8 mouse cellular contexts compared by ENCODE assay signal in the genomic region with DNA sequence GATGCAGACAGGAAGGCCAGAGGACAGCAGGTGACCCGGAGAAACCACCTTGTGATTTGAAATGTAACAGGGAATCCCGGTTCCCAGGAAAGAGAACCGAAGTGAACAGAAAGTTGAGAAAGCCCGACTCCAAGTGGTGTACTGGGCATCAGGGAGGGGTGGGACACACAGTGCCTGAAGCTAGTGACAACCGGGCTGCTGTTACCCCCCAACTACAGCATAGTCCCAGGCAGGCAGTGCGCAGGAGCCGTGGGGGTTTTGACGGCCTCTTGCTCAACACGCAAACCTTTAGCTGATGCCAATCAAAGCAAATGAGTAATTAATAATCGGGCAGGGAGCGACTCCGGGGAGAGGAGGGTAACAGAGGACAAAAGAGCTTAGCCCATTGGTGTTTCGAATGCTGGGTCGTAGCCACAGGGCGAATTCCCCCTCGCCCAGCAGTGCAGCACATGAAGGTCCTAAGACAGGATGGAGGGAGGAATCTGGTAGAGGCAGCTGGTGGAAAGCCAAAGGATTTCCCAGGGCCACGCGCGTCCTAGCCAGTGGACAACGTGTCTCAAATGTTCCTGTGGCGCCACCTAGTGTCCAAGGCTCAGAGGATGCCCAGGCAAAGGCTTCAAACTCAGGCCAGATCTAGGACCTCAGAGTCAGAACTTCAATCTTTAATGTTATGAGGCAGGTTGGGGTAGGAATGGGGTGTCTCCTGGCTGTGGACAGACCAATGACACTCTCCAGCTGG.
DNase-seq lines count a peak whose midpoint lies in the region; ATAC-seq and TF ChIP-seq lines count a peak whose summit lies in the region.

No protein-coding gene starts in this region.

- H3K4me1 ChIP-seq in ES-E14 (ENCODE audit: control insufficient read depth in 2 of 2, insufficient read depth in 2 of 2, low read length in 2 of 2, poor library complexity in 1 of 2), result peaks cover 2 to 7% of the 10 kb centered on the region in 2 experiments; a peak in 2 of 4 replicates
- H3K4me1 ChIP-seq in forebrain, embryonic 16.5 days (replicated peaks; ENCODE audit: control insufficient read depth, insufficient read depth, low read length), result peaks cover 24% of the 10 kb centered on the region
- H3K4me1 ChIP-seq in olfactory bulb, adult 2 months (ENCODE audit: control insufficient read depth, insufficient read depth, low read length), result peaks cover 5% of the 10 kb centered on the region; the same call in 1 of the 2 replicates

- 0 out of 2 replicates have a peak overlapping the region, but pooled peaks have one; percentile 28 for H3K9ac ChIP-seq in ES-E14 (ENCODE audit: insufficient read depth, low read depth, low read length, poor library complexity, severe bottlenecking)
- peak overlapping the region; percentile 63 for H3K9ac ChIP-seq in forebrain, embryonic 16.5 days (replicated peaks; ENCODE audit: low read depth, low read length)

- peak overlapping the region; percentile 71 for H3K4me2 ChIP-seq in forebrain, embryonic 16.5 days (ENCODE audit: low read length)

- DNase-seq in ES-E14 (ENCODE audit: low read depth, low spot score), result peak; percentile 72
- peak; percentile 69 to 70 for DNase-seq in cerebellum, adult 18-20 months
- peak; percentile 81 to 86 for DNase-seq in heart, postnatal 36 days
- DNase-seq in layer of hippocampus, adult 18-20 months (ENCODE audit: low spot score in 2 of 2), result peak; percentile 83 to 93
- peak; percentile 76 to 82 for DNase-seq in lung, adult 18-20 months
- peak; percentile 25 to 41 for DNase-seq in thymus, adult 18-20 months

- in situ Hi-C loops in ES-E14 (cut with MboI; ENCODE audit: low sequenced_read_pairs in 2 of 2, unreplicated experiment in 2 of 2), result no loop called here

- peak; percentile 77 for ATAC-seq in forebrain, embryonic 16.5 days

- H3K4me3 ChIP-seq in ES-E14 (ENCODE audit: insufficient read depth in 1 of 2, low read depth in 1 of 2, low read length in 2 of 2, poor library complexity in 1 of 2, severe bottlenecking in 1 of 2), result peak overlapping the region; percentile 26 to 57; a peak in 3 of 4 replicates
- H3K4me3 ChIP-seq in forebrain, embryonic 16.5 days (replicated peaks; ENCODE audit: low read length), result peak overlapping the region; percentile 42
- H3K4me3 ChIP-seq in olfactory bulb, adult 2 months (ENCODE audit: insufficient read depth, low read depth, low read length), result peak overlapping the region; percentile 29

- no peak overlapping the region for H3K27ac ChIP-seq in ES-E14 (ENCODE audit: insufficient read depth, low read depth, low read length, poor library complexity, severe bottlenecking)
- H3K27ac ChIP-seq in forebrain, embryonic 16.5 days (ENCODE audit: low read length), result no peak overlapping the region
- H3K27ac ChIP-seq in olfactory bulb, adult 2 months (ENCODE audit: insufficient read depth, low read depth, low read length), result no peak overlapping the region

- TF ChIP-seq POLR2A in olfactory bulb, adult 2 months (IDR thresholded peaks at IDR 0.05; ENCODE audit: insufficient read depth, low read depth, low read length), result no peak

- H3K27me3 ChIP-seq in forebrain, embryonic 16.5 days (replicated peaks; ENCODE audit: control insufficient read depth, insufficient read depth, low read length), result no peaks in the 10 kb centered on the region

- intact Hi-C loops in heart, postnatal 36 days (cut with DNase I), result loop anchor here (5.0 kb wide), 1 partner anchor 37 kb away; no protein-coding TSS in a partner anchor

- peak; percentile 70 for TF ChIP-seq CTCF in olfactory bulb, adult 2 months (IDR thresholded peaks at IDR 0.05; ENCODE audit: insufficient read depth, low read depth, low read length)

- H3K9me3 ChIP-seq in ES-E14 (ENCODE audit: control insufficient read depth, insufficient read depth, low read depth, low read length), result no peaks in the 10 kb centered on the region
- no peaks in the 10 kb centered on the region for H3K9me3 ChIP-seq in forebrain, embryonic 16.5 days (ENCODE audit: control insufficient read depth, low read length)

- no peaks in the 10 kb centered on the region for H3K36me3 ChIP-seq in ES-E14 (ENCODE audit: control insufficient read depth, insufficient read depth, low read length, poor library complexity, severe bottlenecking)
- H3K36me3 ChIP-seq in forebrain, embryonic 16.5 days (ENCODE audit: control insufficient read depth, insufficient read depth), result no peaks in the 10 kb centered on the region

- WGBS in forebrain, embryonic 16.5 days, result 21% methylated on average over 21 of the region's 21 CpGs
- WGBS in olfactory bulb, adult 2 months, result 18% methylated on average over 21 of the region's 21 CpGs

TF ChIP-seq in ES-E14, 5 proteins besides CTCF, POLR2A, EP300 and RAD21:
- TF ChIP-seq ZC3H11A (IDR thresholded peaks at IDR 0.05; ENCODE audit: borderline replicate concordance, low read depth, low read length), result peak; percentile 47; the same call in 1 of the 2 replicates
- no peak for TF ChIP-seq HCFC1 (IDR thresholded peaks at IDR 0.05; ENCODE audit: borderline replicate concordance, insufficient read depth, low read length)

Comparison
In these comparisons a context has a peak if more than half of its experiments do, and no peak if none do; other contexts are left out.
1. DNase-seq: peak in every context shown above with its lines; median percentile 88 in layer of hippocampus, adult 18-20 months; 84 in heart, postnatal 36 days; 79 in lung, adult 18-20 months; 72 in ES-E14; 70 in cerebellum, adult 18-20 months; 33 in thymus, adult 18-20 months.